Mouse (Mus musculus): Measurements from ENCODE around the gene Slc18a3.

The Slc18a3 gene

DNA sequence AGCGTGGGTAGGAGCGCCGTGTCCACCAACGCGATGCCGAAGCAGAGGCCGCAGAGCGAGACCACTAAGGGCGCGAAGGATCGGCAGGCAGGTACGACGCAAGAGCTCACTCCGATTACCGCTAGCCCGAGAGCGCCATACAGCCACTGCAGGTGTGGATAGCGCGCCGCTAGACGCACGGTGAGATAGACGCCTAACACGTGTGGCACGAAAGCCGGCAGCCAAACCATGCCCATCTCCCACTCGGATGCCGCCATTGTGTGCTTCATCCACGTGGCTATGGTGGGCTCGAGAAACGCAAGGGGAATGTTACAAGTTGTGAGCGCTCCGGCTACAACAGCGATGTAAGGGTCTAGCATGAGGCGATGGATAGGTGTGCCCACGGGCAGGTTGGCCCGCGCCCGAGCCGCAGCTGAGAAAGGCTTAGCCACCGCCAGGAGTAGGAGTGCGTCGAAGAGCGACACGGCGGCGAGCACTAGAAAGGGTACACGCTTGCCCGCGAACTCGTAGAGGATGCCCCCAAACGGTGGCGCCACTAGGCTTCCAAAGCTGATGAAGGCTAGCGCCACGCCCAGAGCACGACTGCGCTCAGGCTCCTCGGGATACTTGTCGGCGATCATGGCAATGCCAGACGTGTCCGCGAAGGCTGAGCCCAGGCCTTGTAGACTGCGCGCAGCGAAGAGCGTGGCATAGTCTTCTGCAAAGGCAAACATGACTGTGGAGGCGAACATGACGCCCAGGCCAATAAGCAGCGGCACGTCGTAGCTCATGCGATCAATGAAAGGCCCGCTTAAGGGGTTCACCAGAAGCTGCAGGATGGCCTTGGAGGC is 1.2 kb downstream of the Slc18a3 start:
- no peak for DNase-seq (ENCODE audit: low spot score in 2 of 2)

DNA sequence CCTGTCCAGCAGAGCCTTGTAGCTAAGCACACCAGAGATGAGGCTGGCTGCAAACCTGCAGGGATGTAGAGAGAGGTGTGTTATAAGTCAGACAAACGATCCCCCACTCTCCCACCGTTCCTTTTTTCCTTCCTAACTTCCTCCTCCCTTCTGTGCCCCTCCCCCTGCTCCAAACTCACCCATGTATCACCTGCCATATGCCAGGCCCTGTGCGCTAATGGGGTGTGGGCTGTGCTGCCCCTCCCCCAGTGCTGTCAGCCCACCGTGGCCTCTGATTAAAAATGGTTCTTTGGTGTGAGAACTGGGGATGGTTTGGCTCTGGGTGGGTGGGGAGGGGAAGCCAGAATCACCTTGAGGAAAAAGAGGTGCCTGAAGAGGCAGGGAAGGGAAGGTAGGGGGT is 12.1 kb downstream of the Slc18a3 start:
- no peak for DNase-seq (ENCODE audit: low spot score in 2 of 2)

DNA sequence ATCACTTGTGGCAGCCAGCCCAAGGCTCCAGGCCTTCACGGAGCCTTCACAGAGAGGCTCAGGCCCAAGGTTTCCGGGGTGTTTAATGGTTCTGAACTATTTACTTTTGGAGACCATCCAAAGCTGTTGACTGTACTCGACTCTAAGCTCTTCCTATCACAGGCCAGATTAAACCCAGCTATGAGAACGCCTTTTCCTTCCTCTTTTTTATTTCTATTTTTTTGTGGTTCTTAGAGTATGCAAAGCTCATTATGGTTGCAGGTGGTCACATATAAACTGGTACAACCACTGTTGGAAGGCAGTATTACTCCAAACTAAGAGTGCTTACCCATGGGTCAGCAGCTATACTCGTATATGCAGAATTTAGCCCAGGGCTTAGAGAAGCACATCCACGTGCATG is 17.7 kb downstream of the Slc18a3 start:
- DNase-seq (ENCODE audit: low spot score in 2 of 2), result no peak

DNA sequence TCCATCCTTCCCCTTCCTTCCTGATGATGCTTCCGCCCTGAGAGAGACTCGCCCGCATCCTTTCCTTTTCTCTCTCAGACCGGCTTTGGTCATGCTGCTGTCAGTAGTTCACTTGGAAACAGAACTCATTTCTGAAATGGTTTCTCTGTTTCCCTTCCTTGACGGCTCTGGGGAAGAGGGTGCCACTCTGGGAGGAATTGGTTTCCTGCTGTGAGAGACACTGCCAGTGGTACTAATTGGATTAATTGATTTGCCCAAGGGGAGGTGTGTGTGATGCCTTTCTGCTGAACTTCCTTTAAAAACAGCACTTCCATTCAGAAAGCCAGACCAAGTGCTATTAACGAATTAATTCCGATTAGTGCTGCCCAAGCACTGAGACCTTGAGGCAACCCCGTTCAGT is 21.2 kb downstream of the Slc18a3 start:
- no peak for DNase-seq (ENCODE audit: low spot score in 2 of 2)

DNA sequence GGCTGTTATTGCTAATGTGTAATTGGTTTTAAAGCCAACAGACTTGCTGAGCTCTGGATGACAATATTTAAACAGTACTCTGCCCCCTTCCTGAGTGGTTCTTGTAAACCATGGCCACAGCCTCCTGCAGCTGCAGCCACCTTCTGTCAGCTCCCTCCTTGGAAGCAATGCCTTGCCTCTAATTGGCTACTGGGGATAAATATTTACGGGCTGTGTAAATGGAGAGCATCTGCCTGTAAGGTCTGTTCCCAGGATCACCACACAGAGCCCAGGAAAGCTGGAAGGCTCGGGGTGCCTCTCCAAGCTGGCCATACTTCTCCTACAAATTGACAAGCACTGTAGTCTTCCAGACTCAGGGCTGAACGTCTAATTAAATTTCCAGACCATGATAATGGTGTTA is 24.9 kb downstream of the Slc18a3 start:
- no peak for DNase-seq (ENCODE audit: low spot score in 2 of 2)

DNA sequence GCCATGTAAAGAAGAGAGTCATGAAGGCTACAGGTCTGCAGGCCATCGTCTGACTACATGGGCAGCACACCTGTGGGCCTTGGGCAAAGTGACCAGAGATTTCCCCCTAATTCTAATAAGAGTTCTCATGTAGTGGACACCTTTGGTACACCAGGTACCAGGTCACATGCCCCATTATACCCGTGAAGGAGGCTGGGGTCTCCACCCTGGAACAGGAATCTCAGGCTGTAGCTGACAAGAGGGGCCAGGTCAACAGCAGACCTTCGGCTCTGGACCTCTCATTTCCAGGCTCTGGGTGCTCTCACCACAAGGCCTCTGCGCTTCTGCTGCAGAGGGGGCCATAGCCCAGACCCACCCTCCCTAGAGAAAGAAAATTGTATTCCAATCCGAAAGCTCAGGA is 25.3 kb downstream of the Slc18a3 start:
- DNase-seq (ENCODE audit: low spot score in 2 of 2), result no peak

DNA sequence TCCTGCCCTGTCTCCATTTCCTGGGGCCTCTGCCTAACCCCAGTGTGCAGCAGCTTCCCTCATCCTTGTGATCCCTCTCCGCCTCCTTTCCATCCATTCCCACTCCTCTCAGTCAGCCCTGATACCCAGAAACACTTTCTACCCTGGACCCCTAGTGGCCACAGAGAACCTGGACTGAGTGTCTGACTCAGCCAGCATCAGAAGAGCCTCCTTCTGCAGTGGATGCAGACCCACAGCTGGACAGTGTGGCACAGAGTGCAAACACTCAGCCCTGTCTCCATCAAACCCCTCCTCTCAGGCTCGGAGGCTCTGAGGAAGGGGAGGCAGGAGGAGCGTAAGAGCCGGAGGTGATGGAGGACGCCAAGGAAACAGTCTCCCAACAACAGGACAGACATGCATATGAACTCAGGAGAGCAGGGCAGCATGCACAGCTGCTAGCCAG is 27.3 kb downstream of the Slc18a3 start:
- no peak for DNase-seq (ENCODE audit: low spot score in 2 of 2)

DNA sequence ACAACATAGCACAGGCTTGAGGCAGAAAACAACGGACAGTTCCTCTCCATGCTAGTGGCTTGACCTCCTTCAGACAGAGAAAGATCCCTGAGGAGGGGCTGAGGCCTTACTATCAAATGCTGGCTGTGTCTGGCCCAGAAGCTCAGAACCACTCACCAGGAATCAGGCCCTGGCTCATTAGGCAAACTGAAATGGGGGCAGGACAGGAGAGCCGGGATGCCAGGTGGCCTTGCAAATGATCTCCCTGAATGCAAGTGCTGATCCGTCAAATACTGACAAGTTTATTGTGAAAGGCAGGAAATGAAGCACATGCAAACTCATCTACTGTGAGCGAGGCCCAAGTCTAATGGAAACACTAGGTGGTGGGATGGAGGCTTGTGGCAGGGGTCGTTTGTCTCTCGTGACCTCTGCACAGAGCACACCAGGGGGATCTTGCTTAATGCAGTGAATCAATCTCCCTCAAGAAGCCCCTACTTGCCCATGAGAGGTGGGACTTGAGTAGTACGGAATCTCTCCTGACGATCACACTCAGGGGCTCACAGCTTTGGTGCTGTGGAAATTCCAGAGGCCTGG is 35.5 kb downstream of the Slc18a3 start:
- no peak for DNase-seq (ENCODE audit: low spot score in 2 of 2)

DNA sequence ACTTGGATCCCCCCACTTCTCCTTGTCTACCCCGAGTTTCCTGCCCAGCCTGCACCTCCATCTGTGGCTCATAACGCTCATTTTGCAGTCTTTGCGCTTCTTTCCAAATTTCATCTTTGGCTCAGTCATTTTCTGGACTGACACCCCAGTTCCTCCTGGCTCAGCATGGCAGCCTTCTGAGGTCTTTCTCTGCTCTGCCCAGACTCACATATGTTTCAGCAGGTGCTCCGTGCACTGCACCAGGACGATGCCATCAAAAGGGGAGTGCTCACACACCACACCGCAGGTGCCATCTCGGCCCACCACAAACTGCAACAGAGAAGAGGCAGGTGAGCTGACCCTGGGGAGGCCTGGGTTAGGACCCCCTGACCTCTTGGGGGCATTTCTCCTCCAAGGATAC is 40.7 kb downstream of the Slc18a3 start:
- no peak for DNase-seq (ENCODE audit: low spot score in 2 of 2)

DNA sequence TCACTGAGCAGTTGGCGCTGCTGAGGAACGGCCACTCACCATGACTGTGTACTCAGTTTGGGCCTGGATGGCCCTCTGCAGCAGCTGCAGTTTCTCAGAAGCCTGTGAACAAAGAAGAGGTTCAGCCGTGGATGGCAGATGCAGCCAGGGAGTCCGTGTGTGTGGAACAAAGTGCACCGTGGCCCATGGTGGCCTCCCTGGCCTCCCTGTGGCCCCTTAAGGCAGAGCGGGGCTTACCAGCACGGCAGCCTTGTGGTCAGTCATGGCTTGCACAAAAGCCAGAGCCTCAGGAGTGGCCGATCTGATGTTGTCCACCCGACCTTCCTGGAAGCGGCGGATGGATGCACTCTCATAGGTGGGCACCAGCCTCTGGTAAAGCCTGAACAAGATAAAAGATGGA is 45.9 kb downstream of the Slc18a3 start:
- DNase-seq (ENCODE audit: low spot score in 2 of 2), result no peak
